14 mouse cellular contexts compared by ENCODE assay signal in genomic region chr17:42885091-42885501, GRCm38 (mm10). TPM values are rescaled to one million over a fixed set of nuclear protein-coding genes. Genes with fewer than 3 reads are reported as not detected.
A peak's percentile ranks its signal among the peaks of the same experiment; 100 is the strongest.
DNase-seq lines count a peak whose midpoint lies in the region; ATAC-seq lines count a peak whose summit lies in the region.
"Had no signal": no experiment of that assay in that cellular context is flagged by ENCODE, and none has a peak within 500 bp of the region (broad histone marks: within the 10 kb centered on the region; RNA-seq: fewer than 3 reads in every experiment).

No protein-coding gene starts in this region.

- no peaks in the 10 kb centered on the region for H3K36me3 ChIP-seq in kidney, embryonic 15.5 days
- no peaks in the 10 kb centered on the region for H3K36me3 ChIP-seq in liver, embryonic 12.5 days
- H3K36me3 ChIP-seq in midbrain, embryonic 13.5 days: no peaks in the 10 kb centered on the region
- H3K36me3 ChIP-seq: forebrain, embryonic 15.5 days; G1E had no signal

- ATAC-seq in kidney, embryonic 15.5 days (replicated peaks; ENCODE audit: low FRiP score): no peak
- no peak for ATAC-seq in liver, embryonic 12.5 days
- ATAC-seq in megakaryocyte-erythroid progenitor cell, adult 5-6 weeks (replicated peaks; ENCODE audit: low FRiP score, low TSS enrichment, poor library complexity, severe bottlenecking): peak; percentile 46
- ATAC-seq in midbrain, embryonic 13.5 days: no peak
- ATAC-seq: forebrain, embryonic 15.5 days had no signal

- H3K27me3 ChIP-seq in kidney, embryonic 15.5 days: no peaks in the 10 kb centered on the region
- no peaks in the 10 kb centered on the region for H3K27me3 ChIP-seq in liver, embryonic 12.5 days (replicated peaks)
- H3K27me3 ChIP-seq in midbrain, embryonic 13.5 days: no peaks in the 10 kb centered on the region
- H3K27me3 ChIP-seq: forebrain, embryonic 15.5 days had no signal

- no peak overlapping the region for H3K4me3 ChIP-seq in kidney, embryonic 15.5 days (replicated peaks)
- no peak overlapping the region for H3K4me3 ChIP-seq in liver, embryonic 12.5 days
- no peak overlapping the region for H3K4me3 ChIP-seq in midbrain, embryonic 13.5 days (replicated peaks)
- H3K4me3 ChIP-seq: forebrain, embryonic 15.5 days had no signal

- WGBS in kidney, embryonic 15.5 days: 53% methylated on average over 7 of the region's 7 CpGs
- WGBS in liver, embryonic 12.5 days (ENCODE audit: insufficient replicate concordance): 30% methylated on average over 7 of the region's 7 CpGs
- WGBS in midbrain, embryonic 13.5 days: 77% methylated on average over 7 of the region's 7 CpGs

- no peak for DNase-seq in kidney, postnatal 14 days
- peak; percentile 92 for DNase-seq in ZHBTc4 (ENCODE audit: low read depth, low spot score)
- no peak for DNase-seq in right cerebral cortex, postnatal 36 days (ENCODE audit: low spot score in 2 of 2)
- DNase-seq in urinary bladder, adult 2 months (ENCODE audit: low spot score): no peak
- DNase-seq: adrenal gland, adult 8-10 months; cerebellum, adult 11 months; kidney, adult 9 months had no signal

- H3K27ac ChIP-seq in kidney, embryonic 15.5 days: peak overlapping the region; percentile 25; the same call in 1 of the 2 replicates
- peak overlapping the region; percentile 88 for H3K27ac ChIP-seq in liver, embryonic 12.5 days
- no peak overlapping the region for H3K27ac ChIP-seq in midbrain, embryonic 13.5 days
- H3K27ac ChIP-seq: forebrain, embryonic 15.5 days; macrophage had no signal

- H3K4me1 ChIP-seq in kidney, embryonic 15.5 days: peaks cover 21% of the 10 kb centered on the region
- H3K4me1 ChIP-seq in liver, embryonic 12.5 days: peaks cover 39% of the 10 kb centered on the region
- no peaks in the 10 kb centered on the region for H3K4me1 ChIP-seq in midbrain, embryonic 13.5 days (replicated peaks)
- H3K4me1 ChIP-seq: forebrain, embryonic 15.5 days had no signal

- no peak overlapping the region for H3K9ac ChIP-seq in kidney, embryonic 15.5 days
- H3K9ac ChIP-seq in liver, embryonic 12.5 days: no peak overlapping the region
- no peak overlapping the region for H3K9ac ChIP-seq in midbrain, embryonic 13.5 days (replicated peaks)
- H3K9ac ChIP-seq: forebrain, embryonic 15.5 days had no signal

- no peaks in the 10 kb centered on the region for H3K9me3 ChIP-seq in kidney, embryonic 15.5 days (replicated peaks)
- H3K9me3 ChIP-seq in liver, embryonic 12.5 days (replicated peaks): no peaks in the 10 kb centered on the region
- no peaks in the 10 kb centered on the region for H3K9me3 ChIP-seq in midbrain, embryonic 13.5 days
- H3K9me3 ChIP-seq: forebrain, embryonic 15.5 days; G1E had no signal

- no peak overlapping the region for H3K4me2 ChIP-seq in kidney, embryonic 15.5 days
- peak overlapping the region; percentile 73 for H3K4me2 ChIP-seq in liver, embryonic 12.5 days
- H3K4me2 ChIP-seq in midbrain, embryonic 13.5 days (replicated peaks): no peak overlapping the region
- H3K4me2 ChIP-seq: forebrain, embryonic 15.5 days had no signal

RNA-seq across cellular contexts. Expression of gene Cd2ap, which starts 8.6 kb away (rescaled TPM):
- 34.2 and 39.9 TPM in 2 replicates for polyA plus RNA-seq in kidney, embryonic 15.5 days (2015; fragmentation: Nextera tagmentation; extraction: Ambion mirVana)
- 17.3 and 17.9 TPM in 2 replicates for polyA plus RNA-seq in liver, embryonic 12.5 days (2016; fragmentation: Nextera tagmentation; extraction: Ambion mirVana)
- total RNA-seq in megakaryocyte-erythroid progenitor cell, adult 5-6 weeks (2014; fragmentation: Nextera tagmentation): 15.0 and 15.9 TPM in 2 replicates
- total RNA-seq in megakaryocyte-erythroid progenitor cell, adult 5-6 weeks (2017): 12.3 and 12.8 TPM in 2 replicates
- polyA plus RNA-seq in midbrain, embryonic 13.5 days (2015; fragmentation: Nextera tagmentation; extraction: Ambion mirVana): 8.3 and 8.7 TPM in 2 replicates
- 47.0 and 52.4 TPM in 2 replicates for polyA plus RNA-seq in urinary bladder, adult 2 months (2012; rRNA removed)
